10 mouse cellular contexts compared by ENCODE assay signal in genomic region chr9:75303701-75304261, GRCm38 (mm10). TPM values are rescaled to one million over a fixed set of nuclear protein-coding genes. Genes with fewer than 3 reads are reported as not detected.
DNase-seq lines count a peak whose midpoint lies in the region; ATAC-seq and TF ChIP-seq lines count a peak whose summit lies in the region.
"Had no signal": no experiment of that assay in that cellular context is flagged by ENCODE, and none has a peak within 500 bp of the region (broad histone marks: within the 10 kb centered on the region; RNA-seq: fewer than 3 reads in every experiment).

No protein-coding gene starts in this region.

- no peak for TF ChIP-seq CTCF in thymus, adult 2 months (IDR thresholded peaks at IDR 0.05; ENCODE audit: borderline replicate concordance, control insufficient read depth, extremely low read depth, insufficient read depth, low read length, poor library complexity)

- H3K4me2 ChIP-seq in limb, embryonic 13.5 days (replicated peaks) = peak overlapping the region; percentile 27; the same call in 1 of the 2 replicates

- no peak for ATAC-seq in cerebellum, adult (ENCODE audit: insufficient number of reproducible peaks, low FRiP score, low TSS enrichment)
- no peak for ATAC-seq in limb, embryonic 13.5 days (ENCODE audit: low FRiP score, low read depth)
- ATAC-seq in megakaryocyte-erythroid progenitor cell, adult 5-6 weeks (replicated peaks; ENCODE audit: low FRiP score, low TSS enrichment, poor library complexity, severe bottlenecking) = no peak

- H3K9ac ChIP-seq in limb, embryonic 13.5 days = no peak overlapping the region

- H3K27ac ChIP-seq in thymus, adult 2 months (ENCODE audit: control insufficient read depth, insufficient read depth, low read length) = no peak overlapping the region
- no peak overlapping the region for H3K27ac ChIP-seq in limb, embryonic 13.5 days

- no peak for TF ChIP-seq POLR2A in thymus, adult 2 months (IDR thresholded peaks at IDR 0.05; ENCODE audit: control insufficient read depth, extremely low read depth, insufficient read depth, low read length, poor library complexity)

- DNase-seq in cerebellum, adult 18-20 months = peak; percentile 52 to 55
- peak; percentile 12 for DNase-seq in thymus, postnatal 0 days (ENCODE audit: low spot score)
- no peak for DNase-seq in thymus, adult 2 months
- no peak for DNase-seq in right cerebral cortex, adult 18-20 months
- no peak for DNase-seq in kidney, postnatal 36 days
- DNase-seq: gastrocnemius, postnatal 36 days had no signal

- peaks cover 5% of the 10 kb centered on the region; the same call in 1 of the 2 replicates for H3K4me1 ChIP-seq in thymus, adult 2 months (replicated peaks; ENCODE audit: control insufficient read depth, insufficient read depth, low read length)
- H3K4me1 ChIP-seq in limb, embryonic 13.5 days = no peaks in the 10 kb centered on the region

- H3K36me3 ChIP-seq in thymus, adult 2 months (ENCODE audit: control insufficient read depth, insufficient read depth, low read length) = no peaks in the 10 kb centered on the region
- H3K36me3 ChIP-seq in limb, embryonic 13.5 days = no peaks in the 10 kb centered on the region

- H3K4me3 ChIP-seq in thymus, adult 2 months (ENCODE audit: control insufficient read depth, insufficient read depth, low read length) = no peak overlapping the region
- H3K4me3 ChIP-seq in limb, embryonic 13.5 days = no peak overlapping the region

- H3K9me3 ChIP-seq in limb, embryonic 13.5 days = no peaks in the 10 kb centered on the region

- no peaks in the 10 kb centered on the region for H3K27me3 ChIP-seq in thymus, adult 2 months (ENCODE audit: control insufficient read depth, insufficient read depth, low read length)
- H3K27me3 ChIP-seq in limb, embryonic 13.5 days = 0 out of 2 replicates have a peak, but pooled peaks cover 3% of the 10 kb centered on the region

- 30% methylated on average over 16 of the region's 16 CpGs for WGBS in thymus, adult 2 months
- WGBS in limb, embryonic 13.5 days = 32% methylated on average over 16 of the region's 16 CpGs

RNA-seq across cellular contexts. Expression of gene Gnb5, which starts 2.3 kb away (rescaled TPM):
- polyA plus RNA-seq in thymus, postnatal 0 days (2015; fragmentation: Nextera tagmentation; extraction: Ambion mirVana) = 4.4 and 4.5 TPM in 2 replicates
- 5.1 and 7.3 TPM in 2 replicates for polyA plus RNA-seq in thymus, adult 2 months (2012; rRNA removed)
- 27.3 and 33.9 TPM in 2 replicates for polyA plus RNA-seq in limb, embryonic 13.5 days (2015; fragmentation: Nextera tagmentation; extraction: Ambion mirVana)
- not detected in 2 replicates for total RNA-seq in megakaryocyte-erythroid progenitor cell, adult 5-6 weeks (2014; fragmentation: Nextera tagmentation)
- total RNA-seq in megakaryocyte-erythroid progenitor cell, adult 5-6 weeks (2017) = 1.1 and 1.3 TPM in 2 replicates

RNA-seq across cellular contexts. Expression of gene Bcl2l10, which starts 43.8 kb away (rescaled TPM):
- polyA plus RNA-seq in thymus, postnatal 0 days (2015; fragmentation: Nextera tagmentation; extraction: Ambion mirVana) = not detected in 2 replicates
- polyA plus RNA-seq in thymus, adult 2 months (2012; rRNA removed) = not detected in 2 replicates
- polyA plus RNA-seq in limb, embryonic 13.5 days (2015; fragmentation: Nextera tagmentation; extraction: Ambion mirVana) = not detected in 2 replicates
- total RNA-seq in megakaryocyte-erythroid progenitor cell, adult 5-6 weeks (2014; fragmentation: Nextera tagmentation) = not detected in 2 replicates
- total RNA-seq in megakaryocyte-erythroid progenitor cell, adult 5-6 weeks (2017) = not detected in 2 replicates
- total RNA-seq: gastrocnemius, postnatal 36 days had no signal
- polyA plus RNA-seq: limb, embryonic 11.5 days had no signal

Comparison
In these comparisons a context has a peak if more than half of its experiments do, and no peak if none do; other contexts are left out.
1. DNase-seq: peak in cerebellum, adult 18-20 months (2 of 2) and thymus, postnatal 0 days (single experiment); none in thymus, adult 2 months (single experiment), right cerebral cortex, adult 18-20 months (single experiment) and kidney, postnatal 36 days (0 of 2).